Mouse (Mus musculus) lung, postnatal 0 days (tissue): ENCODE measurements around the gene Ccdc155. TPM values are rescaled to one million over a fixed set of nuclear protein-coding genes. Genes with fewer than 3 reads are reported as not detected.

Source experiments
- ATAC-seq: fragments of 200-750 bp; cut with Nextera tagmentation; 2 replicates; pipeline ENCODE4 v1.8.0; 2017; ENCODE audit warnings: moderate library complexity
- DNase-seq: peaks from one replicate; pipeline ENCODE4 v3.0.0-alpha.2; 2016; ENCODE audit warnings: low spot score
- H3K27ac ChIP-seq: fragments of 300-500 bp; sonication (generic); 2 replicates; pipeline ENCODE4 v1.5.1; 2014; ENCODE audit warnings: antibody characterized with exemption, mild to moderate bottlenecking, low read length, mixed read lengths
- H3K27me3 ChIP-seq: fragments of 300-500 bp; sonication (generic); replicated peaks from 2 replicates; pipeline ENCODE4 v1.6.1; 2014; ENCODE audit warnings: low read length, mixed read lengths; ENCODE audit not compliant: insufficient read depth
- H3K36me3 ChIP-seq: fragments of 300-500 bp; sonication (generic); 2 replicates; pipeline ENCODE4 v1.6.1; 2014; ENCODE audit warnings: low read length, mixed read lengths; ENCODE audit not compliant: insufficient read depth
- H3K4me1 ChIP-seq: fragments of 300-500 bp; sonication (generic); 2 replicates; pipeline ENCODE4 v1.6.1; 2014; ENCODE audit warnings: antibody characterized with exemption, low read depth, low read length, mixed read lengths; ENCODE audit not compliant: insufficient read depth
- H3K4me2 ChIP-seq: fragments of 300-500 bp; sonication (generic); replicated peaks from 2 replicates; pipeline ENCODE4 v1.6.1; 2014; ENCODE audit warnings: low read depth, mild to moderate bottlenecking, low read length, moderate library complexity, mixed read lengths
- H3K4me3 ChIP-seq: fragments of 300-500 bp; sonication (generic); 2 replicates; pipeline ENCODE4 v1.5.1; 2014; ENCODE audit warnings: low read depth, low read length
- H3K9ac ChIP-seq: fragments of 300-500 bp; sonication (generic); replicated peaks from 2 replicates; pipeline ENCODE4 v1.6.1; 2014; ENCODE audit warnings: low read depth, mild to moderate bottlenecking
- H3K9me3 ChIP-seq: fragments of 300-500 bp; sonication (generic); 2 replicates; pipeline ENCODE4 v1.6.1; 2016; ENCODE audit warnings: low read length, mixed read lengths
- CTCF ChIP-seq: IDR thresholded peaks from 2 replicates; pipeline ENCODE4 v1.5.1; 2016; ENCODE audit warnings: antibody characterized with exemption, mild to moderate bottlenecking
- EP300 ChIP-seq: IDR thresholded peaks from 2 replicates; pipeline ENCODE4 v1.6.1; 2016; ENCODE audit warnings: antibody characterized with exemption, mild to moderate bottlenecking, control low read depth
- whole genome bisulfite sequencing: fragments of 180-500 bp; shearing (Covaris S2); extraction: QIAGEN DNeasy Blood & Tissue Kit; methylation state at CpG from one replicate; pipeline ENCODE4 v1.1.7; 2014; 5-methylcytosine and 5-hydroxymethylcytosine counted together
- polyA plus RNA-seq: library from polyadenylated mRNA; unstranded; fragments of >200 nt; fragmentation: Nextera tagmentation; extraction: Ambion mirVana; gene quantifications from 2 replicates; pipeline ENCODE4 v1.2.1, GENCODE M21; 2015

The Ccdc155 gene
- polyA plus RNA-seq, 1 experiment from 2014 or later = 2.7 TPM

DNA sequence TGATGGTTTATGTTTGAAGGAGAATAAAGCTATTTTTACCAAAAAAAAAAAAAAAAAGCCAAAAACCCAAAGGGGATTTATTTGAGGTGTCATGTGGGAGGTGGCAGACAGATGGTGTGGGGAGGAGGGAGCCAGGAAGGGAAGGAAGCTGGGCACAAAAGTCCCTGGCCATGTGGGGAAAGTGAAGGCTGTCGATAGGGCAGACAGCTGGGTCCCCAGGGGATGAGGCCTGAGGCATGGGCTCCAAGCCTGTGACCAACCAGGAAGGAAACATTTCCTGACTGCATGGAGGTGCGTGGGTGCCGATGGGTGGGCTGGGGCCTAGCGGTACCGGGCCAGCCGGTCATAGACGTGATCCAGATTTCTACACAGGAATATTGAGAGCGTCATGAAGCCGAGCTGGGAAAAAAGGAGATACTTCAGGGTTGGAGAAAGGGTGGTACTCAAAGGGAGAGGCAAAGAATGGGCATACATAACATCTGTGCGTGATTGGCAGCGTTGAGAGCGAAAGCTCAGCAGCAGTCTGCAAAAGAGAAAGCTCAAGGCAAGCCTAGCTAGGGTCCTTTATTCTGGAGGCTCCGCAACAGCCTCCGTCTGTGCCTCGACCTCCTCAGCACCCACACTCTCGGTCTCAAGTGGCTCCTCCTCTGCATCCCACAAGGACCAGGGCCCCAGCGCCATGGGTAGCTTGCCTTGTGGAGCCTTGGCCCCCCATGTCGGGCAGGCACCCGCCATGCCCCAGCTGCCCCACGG lies 29.1 kb upstream of the Ccdc155 start:
- Histone ChIP-seq H3K4me1 (peaks cover 13% of the 10 kb centered on the region; the same call in 1 of the 2 replicates), H3K4me3 (no peak overlapping the region), H3K27me3 (no peaks in the 10 kb centered on the region), H3K9ac (no peak overlapping the region), H3K4me2 (peak overlapping the region; percentile 51), H3K27ac (no peak overlapping the region), H3K9me3 (no peaks in the 10 kb centered on the region), H3K36me3 (0 out of 2 replicates have a peak, but pooled peaks cover 9% of the 10 kb centered on the region)
- WGBS = 33% methylated on average over 20 of the region's 20 CpGs
- DNase-seq = no peak
- ATAC-seq = no peak
- TF ChIP-seq CTCF (no peak), EP300 (no peak)

DNA sequence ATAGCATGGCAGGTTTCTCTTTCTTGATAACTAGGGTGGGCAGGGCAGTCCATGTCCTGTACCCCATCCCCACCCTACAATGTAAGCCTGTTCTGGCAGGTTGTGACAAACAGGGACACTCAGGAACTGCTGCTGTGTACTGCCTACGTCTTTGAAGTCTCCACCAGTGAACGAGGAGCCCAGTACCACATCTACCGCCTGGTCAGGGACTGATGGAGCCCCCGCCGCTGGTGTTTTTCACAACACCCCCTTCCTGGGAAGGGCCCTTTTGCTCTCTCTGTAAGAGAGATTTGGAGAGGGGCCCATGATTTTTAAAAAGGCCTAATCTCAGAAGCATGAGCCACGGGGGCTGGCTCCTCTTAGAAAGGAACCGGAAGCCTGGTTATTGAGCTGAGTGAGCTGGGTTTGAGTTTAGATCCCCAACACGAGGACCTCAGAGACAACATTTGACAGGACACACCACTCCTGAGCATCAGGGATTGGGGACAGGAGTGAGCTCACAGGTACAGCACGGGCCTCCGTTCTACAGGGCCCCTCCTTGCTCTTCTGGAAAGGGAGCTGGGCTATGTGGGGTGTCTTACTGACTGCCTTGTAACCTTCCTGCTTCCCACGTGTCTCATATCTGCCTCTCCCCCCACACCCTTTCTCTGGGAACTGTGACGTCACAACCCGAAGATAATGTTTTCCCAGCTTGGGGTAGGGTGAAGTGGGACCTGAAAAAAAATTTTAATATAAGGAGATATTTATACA lies 28.2 kb upstream of the Ccdc155 start:
- Histone ChIP-seq H3K27ac (no peak overlapping the region), H3K9me3 (no peaks in the 10 kb centered on the region), H3K4me2 (no peak overlapping the region), H3K9ac (no peak overlapping the region), H3K4me3 (no peak overlapping the region), H3K27me3 (no peaks in the 10 kb centered on the region), H3K36me3 (0 out of 2 replicates have a peak, but pooled peaks cover 12% of the 10 kb centered on the region), H3K4me1 (peaks cover 13% of the 10 kb centered on the region; the same call in 1 of the 2 replicates)
- TF ChIP-seq EP300 = no peak
- no peak for TF ChIP-seq CTCF
- 53% methylated on average over 13 of the region's 13 CpGs for WGBS
- ATAC-seq (no peak), DNase-seq (no peak)

DNA sequence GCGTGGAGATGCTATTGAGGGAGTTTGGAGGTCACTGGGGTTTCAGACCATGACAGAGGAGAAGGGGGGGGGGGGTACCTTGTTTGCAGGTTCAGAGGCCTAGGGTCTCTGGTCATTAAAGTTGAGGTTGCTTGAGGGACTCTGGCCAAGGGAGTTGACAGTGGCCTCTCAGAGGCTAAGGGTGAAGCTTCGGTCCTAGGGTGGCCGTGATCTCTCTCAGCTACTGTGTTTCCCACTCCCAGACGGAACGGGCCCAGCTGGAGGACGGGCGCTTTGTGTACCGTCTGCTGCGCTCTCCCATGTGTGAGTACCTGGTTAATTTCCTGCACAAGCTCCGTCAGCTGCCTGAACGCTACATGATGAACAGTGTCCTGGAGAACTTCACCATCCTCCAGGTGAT lies 27.2 kb upstream of the Ccdc155 start:
- H3K27ac ChIP-seq = no peak overlapping the region
- no peaks in the 10 kb centered on the region for H3K27me3 ChIP-seq
- peaks cover 13% of the 10 kb centered on the region; the same call in 1 of the 2 replicates for H3K4me1 ChIP-seq
- ATAC-seq (no peak), DNase-seq (no peak)
- H3K36me3 ChIP-seq = 0 out of 2 replicates have a peak, but pooled peaks cover 12% of the 10 kb centered on the region
- TF ChIP-seq EP300 = no peak
- no peak for TF ChIP-seq CTCF
- H3K4me3 ChIP-seq = no peak overlapping the region
- H3K9me3 ChIP-seq = no peaks in the 10 kb centered on the region
- no peak overlapping the region for H3K4me2 ChIP-seq
- H3K9ac ChIP-seq = no peak overlapping the region
- WGBS = 89% methylated on average over 11 of the region's 11 CpGs

DNA sequence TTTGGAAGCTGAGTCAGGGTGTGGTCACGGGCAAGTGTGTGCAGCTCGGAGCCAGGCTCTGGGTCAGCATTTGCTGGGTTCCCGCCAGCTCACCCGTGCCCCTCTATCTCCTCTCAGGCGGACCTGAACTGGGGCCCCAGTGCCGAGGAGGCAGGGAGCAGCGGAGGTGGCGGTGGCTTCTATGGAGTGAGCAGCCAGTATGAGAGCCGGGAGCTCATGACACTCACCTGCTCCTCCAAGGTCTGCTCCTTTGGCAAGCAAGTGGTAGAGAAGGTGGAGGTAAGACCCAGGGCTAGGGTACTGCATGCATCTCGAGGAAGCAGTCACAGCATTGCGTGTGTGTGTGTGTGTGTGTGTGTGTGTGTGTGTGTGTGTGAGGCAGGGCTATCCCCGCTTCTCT lies 26.5 kb upstream of the Ccdc155 start:
- Histone ChIP-seq H3K4me3 (no peak overlapping the region), H3K4me1 (peaks cover 13% of the 10 kb centered on the region; the same call in 1 of the 2 replicates), H3K27me3 (no peaks in the 10 kb centered on the region), H3K27ac (no peak overlapping the region), H3K4me2 (no peak overlapping the region), H3K9ac (no peak overlapping the region), H3K9me3 (no peaks in the 10 kb centered on the region), H3K36me3 (0 out of 2 replicates have a peak, but pooled peaks cover 12% of the 10 kb centered on the region)
- WGBS = 90% methylated on average over 12 of the region's 12 CpGs
- DNase-seq (no peak), ATAC-seq (no peak)
- TF ChIP-seq CTCF (no peak), EP300 (no peak)

DNA sequence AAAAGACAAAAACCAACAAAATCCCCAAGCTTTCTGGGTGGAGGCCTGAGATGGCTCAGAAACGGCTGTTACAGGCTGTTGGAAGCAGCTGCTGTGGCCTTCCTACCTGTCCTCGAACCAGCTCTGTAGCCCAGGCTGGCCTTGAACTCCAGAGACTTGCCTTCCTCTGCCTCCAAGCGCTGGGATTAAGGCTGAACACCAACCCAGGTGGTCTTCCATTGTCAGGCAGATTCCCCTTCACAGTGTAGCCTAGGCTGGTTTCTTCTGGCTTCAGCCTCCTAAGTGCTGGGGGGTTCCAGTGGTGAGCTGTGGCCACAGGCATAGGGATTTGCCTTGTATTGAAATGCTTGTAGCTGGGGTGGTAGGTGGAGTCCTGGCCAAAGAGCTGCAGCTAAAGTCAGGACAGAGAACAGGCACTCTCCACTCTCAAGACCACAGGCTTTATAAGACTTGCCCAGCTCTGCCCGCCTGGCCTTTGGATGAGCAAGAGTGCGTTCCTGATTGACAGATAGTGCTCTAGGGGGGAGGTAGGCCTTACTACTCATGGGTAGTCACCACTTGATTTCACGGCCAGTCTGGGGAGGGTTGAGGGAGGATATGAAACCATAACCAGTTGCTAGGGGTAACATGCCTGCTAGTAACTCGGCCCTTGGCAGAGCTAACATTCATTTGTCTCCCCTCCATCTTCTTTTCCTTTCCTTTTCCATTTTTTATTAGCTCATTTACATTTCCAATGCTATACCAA lies 24.9 kb upstream of the Ccdc155 start:
- ATAC-seq (no peak), DNase-seq (no peak)
- Histone ChIP-seq H3K4me1 (peaks cover 9% of the 10 kb centered on the region; the same call in 1 of the 2 replicates), H3K9ac (no peak overlapping the region), H3K36me3 (0 out of 2 replicates have a peak, but pooled peaks cover 12% of the 10 kb centered on the region), H3K9me3 (no peaks in the 10 kb centered on the region), H3K27me3 (no peaks in the 10 kb centered on the region), H3K27ac (no peak overlapping the region), H3K4me2 (no peak overlapping the region), H3K4me3 (no peak overlapping the region)
- TF ChIP-seq CTCF = no peak
- no peak for TF ChIP-seq EP300
- 95% methylated on average over 7 of the region's 7 CpGs for WGBS

DNA sequence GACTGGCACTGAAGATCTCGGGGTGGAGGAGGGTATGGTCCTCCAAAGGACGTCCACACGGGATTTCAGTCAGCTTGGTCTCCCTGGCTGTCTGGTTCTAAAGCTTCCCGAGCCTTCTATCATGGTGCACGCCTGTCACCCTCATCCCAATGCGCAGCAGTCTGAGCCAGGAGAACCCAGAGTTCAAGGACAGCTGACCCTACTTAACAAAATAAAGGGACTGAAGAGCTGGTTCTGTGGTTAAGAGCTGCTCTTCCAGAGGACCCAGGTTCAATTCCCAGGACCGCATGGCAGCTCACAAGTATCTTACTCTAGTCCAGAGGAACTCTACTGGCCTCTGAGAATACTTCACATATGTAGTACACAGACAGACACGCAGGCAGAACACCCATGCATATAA lies 24.4 kb upstream of the Ccdc155 start:
- Histone ChIP-seq H3K27me3 (no peaks in the 10 kb centered on the region), H3K9ac (no peak overlapping the region), H3K27ac (no peak overlapping the region), H3K9me3 (no peaks in the 10 kb centered on the region), H3K4me3 (no peak overlapping the region), H3K36me3 (0 out of 2 replicates have a peak, but pooled peaks cover 12% of the 10 kb centered on the region), H3K4me1 (peaks cover 4% of the 10 kb centered on the region; the same call in 1 of the 2 replicates), H3K4me2 (no peak overlapping the region)
- DNase-seq (no peak), ATAC-seq (no peak)
- WGBS = 92% methylated on average over 8 of the region's 8 CpGs
- no peak for TF ChIP-seq CTCF
- no peak for TF ChIP-seq EP300
